Mouse (Mus musculus): ENCODE measurements around the gene Dtl.

- TF ChIP-seq POLR2A (IDR thresholded peaks at IDR 0.05; ENCODE audit: borderline replicate concordance, extremely low read depth, insufficient read depth, insufficient read length, poor library complexity, severe bottlenecking), result no peak
- TF ChIP-seq CTCF (IDR thresholded peaks at IDR 0.05; ENCODE audit: borderline replicate concordance, extremely low read depth, insufficient read depth, insufficient read length), result no peak
Observed at GRCm38 (mm10) chr1:191569625-191570024, 5.7 kb downstream of the Dtl start.

Data from brain, embryonic 14.5 days (tissue).